Mouse (Mus musculus) midbrain, embryonic 14.5 days (tissue): ENCODE measurements around the gene Mrgprh. TPM values are rescaled to one million over a fixed set of nuclear protein-coding genes. Genes with fewer than 3 reads are reported as not detected.

Source experiments
- ATAC-seq: fragments of 200-750 bp; cut with Nextera tagmentation; 2 replicates; pipeline ENCODE4 v1.8.0; 2017; ENCODE audit warnings: moderate number of reproducible peaks, moderate library complexity; ENCODE audit not compliant: low FRiP score, low TSS enrichment
- DNase-seq: peaks from one replicate; pipeline ENCODE4 v3.0.0-alpha.2; 2015
- H3K27ac ChIP-seq: fragments of 300-500 bp; sonication (generic); replicated peaks from 2 replicates; pipeline ENCODE4 v1.5.1; 2014; ENCODE audit warnings: mild to moderate bottlenecking, low read depth, low read length, moderate library complexity
- H3K27me3 ChIP-seq: fragments of 300-500 bp; sonication (generic); 2 replicates; pipeline ENCODE4 v1.6.1; 2014; ENCODE audit warnings: low read length, control low read depth, mixed read lengths; ENCODE audit not compliant: control insufficient read depth, insufficient read depth
- H3K36me3 ChIP-seq: fragments of 300-500 bp; sonication (generic); 2 replicates; pipeline ENCODE4 v1.6.1; 2014; ENCODE audit warnings: low read length, control low read depth; ENCODE audit not compliant: control insufficient read depth, insufficient read depth
- H3K4me1 ChIP-seq: fragments of 300-500 bp; sonication (generic); 2 replicates; pipeline ENCODE4 v1.6.1; 2014; ENCODE audit warnings: mild to moderate bottlenecking, antibody characterized with exemption, low read length, control low read depth; ENCODE audit not compliant: control insufficient read depth, insufficient read depth
- H3K4me2 ChIP-seq: fragments of 300-500 bp; sonication (generic); 2 replicates; pipeline ENCODE4 v1.6.1; 2014; ENCODE audit warnings: mild to moderate bottlenecking, low read length, moderate library complexity
- H3K4me3 ChIP-seq: fragments of 300-500 bp; sonication (generic); replicated peaks from 2 replicates; pipeline ENCODE4 v1.5.1; 2014; ENCODE audit warnings: low read depth, low read length
- H3K9ac ChIP-seq: fragments of 300-500 bp; sonication (generic); replicated peaks from 2 replicates; pipeline ENCODE4 v1.6.1; 2014; ENCODE audit warnings: mild to moderate bottlenecking, low read length, moderate library complexity
- H3K9me3 ChIP-seq: fragments of 300-500 bp; sonication (generic); 2 replicates; pipeline ENCODE4 v1.6.1; 2016; ENCODE audit warnings: low read length, control low read depth, mixed read lengths; ENCODE audit not compliant: control insufficient read depth
- WGBS: fragments of 180-500 bp; shearing (Covaris S2); extraction: QIAGEN DNeasy Blood & Tissue Kit; methylation state at CpG from one replicate; pipeline ENCODE4 v1.1.7; 2014; 5-methylcytosine and 5-hydroxymethylcytosine counted together
- polyA plus RNA-seq: library from polyadenylated mRNA; unstranded; fragments of >200 nt; fragmentation: Nextera tagmentation; extraction: Ambion mirVana; gene quantifications from 2 replicates; pipeline ENCODE4 v1.2.1, GENCODE M21; 2014

Gene Mrgprh
- polyA plus RNA-seq, 1 experiment from 2014 or later, result not detected

DNA sequence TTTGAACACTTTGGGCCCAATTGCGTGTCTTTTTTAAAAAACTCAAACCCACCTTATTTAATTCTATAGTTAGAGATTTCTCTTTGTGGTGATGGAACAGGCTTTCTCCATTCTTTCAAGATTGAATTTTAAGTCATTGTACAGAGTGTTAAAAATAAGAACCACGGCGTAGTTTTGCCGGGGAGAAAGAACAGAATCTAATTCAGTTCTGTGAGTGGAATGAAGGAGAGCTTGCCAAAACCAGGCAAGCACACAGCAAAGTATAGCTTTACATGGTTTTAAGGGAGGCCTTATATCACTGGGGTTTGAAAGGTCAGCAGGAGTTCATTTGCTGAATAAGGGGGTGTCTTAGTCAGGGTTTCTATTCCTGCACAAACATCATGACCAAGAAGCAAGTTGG lies 31.3 kb upstream of the Mrgprh start:
- DNase-seq, result no peak
- H3K27me3 ChIP-seq, result no peaks in the 10 kb centered on the region
- no peak overlapping the region for H3K4me2 ChIP-seq
- H3K9ac ChIP-seq, result no peak overlapping the region
- no peak overlapping the region for H3K4me3 ChIP-seq
- no peaks in the 10 kb centered on the region for H3K4me1 ChIP-seq
- no peaks in the 10 kb centered on the region for H3K9me3 ChIP-seq
- no peak for ATAC-seq
- WGBS, result 96% methylated on average over 4 of the region's 4 CpGs
- H3K27ac ChIP-seq, result no peak overlapping the region
- H3K36me3 ChIP-seq, result no peaks in the 10 kb centered on the region

DNA sequence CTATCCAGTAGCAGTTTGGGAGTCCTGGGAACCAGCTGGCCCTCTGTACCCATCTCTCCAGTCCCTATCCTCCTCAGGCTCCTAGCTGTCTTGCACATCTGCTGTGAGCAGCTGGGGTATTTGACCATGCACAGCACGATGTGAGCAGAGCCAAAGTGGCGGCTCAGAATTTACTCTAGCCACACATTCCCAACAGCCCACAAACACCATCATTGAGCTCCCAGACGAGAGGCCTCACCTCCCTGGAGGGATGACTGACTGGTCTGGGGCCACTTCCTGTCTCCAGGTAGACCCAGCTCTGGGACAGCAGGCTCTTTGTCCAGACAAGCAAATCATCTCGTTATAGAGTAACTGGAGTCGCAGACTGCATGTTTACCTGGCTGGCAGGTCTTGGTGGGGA lies 30.0 kb upstream of the Mrgprh start:
- Histone ChIP-seq H3K4me3 (no peak overlapping the region), H3K9ac (no peak overlapping the region), H3K27ac (no peak overlapping the region), H3K4me1 (no peaks in the 10 kb centered on the region), H3K9me3 (no peaks in the 10 kb centered on the region), H3K4me2 (no peak overlapping the region), H3K27me3 (no peaks in the 10 kb centered on the region), H3K36me3 (no peaks in the 10 kb centered on the region)
- 59% methylated on average over 5 of the region's 5 CpGs for WGBS
- ATAC-seq (no peak), DNase-seq (no peak)

DNA sequence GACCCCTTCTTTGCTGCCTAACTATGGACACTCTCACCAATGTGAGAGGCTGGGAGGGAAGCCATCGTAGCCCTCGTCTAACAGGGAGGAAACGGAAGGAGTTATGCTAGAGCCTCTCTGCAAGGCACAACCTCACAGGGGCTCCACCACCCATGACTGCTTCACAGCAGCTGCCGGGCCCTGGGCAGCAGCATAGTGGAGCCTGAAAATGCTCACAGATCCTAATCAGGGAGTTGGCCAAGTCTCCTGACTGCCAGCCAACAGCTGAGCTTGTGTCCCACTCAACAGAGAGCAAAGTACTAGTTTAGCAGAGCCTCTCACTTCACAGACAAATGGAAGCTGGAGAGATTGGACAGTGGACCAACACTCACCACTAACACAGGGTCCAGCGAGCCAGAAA lies 29.4 kb upstream of the Mrgprh start:
- no peaks in the 10 kb centered on the region for H3K9me3 ChIP-seq
- no peak overlapping the region for H3K4me2 ChIP-seq
- 80% methylated on average over 5 of the region's 5 CpGs for WGBS
- no peaks in the 10 kb centered on the region for H3K27me3 ChIP-seq
- H3K4me1 ChIP-seq, result no peaks in the 10 kb centered on the region
- ATAC-seq (no peak), DNase-seq (no peak)
- H3K4me3 ChIP-seq, result no peak overlapping the region
- H3K36me3 ChIP-seq, result no peaks in the 10 kb centered on the region
- no peak overlapping the region for H3K27ac ChIP-seq
- H3K9ac ChIP-seq, result no peak overlapping the region

DNA sequence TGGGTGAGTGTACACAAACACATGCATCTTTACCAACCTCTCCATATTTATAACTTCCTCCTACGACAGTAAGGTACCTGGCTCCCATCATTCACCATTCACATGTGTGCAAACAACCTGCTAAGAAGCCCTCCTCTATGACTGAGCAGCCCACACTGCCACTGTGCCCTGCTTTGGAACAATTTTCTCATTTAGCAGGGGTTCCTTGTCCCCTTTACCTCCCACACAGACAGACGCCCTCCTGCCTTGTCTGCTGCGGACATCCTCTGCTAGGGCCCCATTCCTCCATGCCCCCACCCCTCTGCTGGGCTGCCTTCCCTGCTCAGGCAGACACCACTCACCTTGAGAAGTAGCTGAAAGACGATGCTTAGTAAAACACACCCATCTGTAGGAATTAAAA lies 28.1 kb upstream of the Mrgprh start:
- Histone ChIP-seq H3K4me1 (no peaks in the 10 kb centered on the region), H3K27me3 (no peaks in the 10 kb centered on the region), H3K9me3 (no peaks in the 10 kb centered on the region), H3K27ac (no peak overlapping the region), H3K4me3 (no peak overlapping the region), H3K4me2 (no peak overlapping the region), H3K9ac (no peak overlapping the region), H3K36me3 (no peaks in the 10 kb centered on the region)
- DNase-seq (no peak), ATAC-seq (no peak)
- 66% methylated on average over 4 of the region's 4 CpGs for WGBS

DNA sequence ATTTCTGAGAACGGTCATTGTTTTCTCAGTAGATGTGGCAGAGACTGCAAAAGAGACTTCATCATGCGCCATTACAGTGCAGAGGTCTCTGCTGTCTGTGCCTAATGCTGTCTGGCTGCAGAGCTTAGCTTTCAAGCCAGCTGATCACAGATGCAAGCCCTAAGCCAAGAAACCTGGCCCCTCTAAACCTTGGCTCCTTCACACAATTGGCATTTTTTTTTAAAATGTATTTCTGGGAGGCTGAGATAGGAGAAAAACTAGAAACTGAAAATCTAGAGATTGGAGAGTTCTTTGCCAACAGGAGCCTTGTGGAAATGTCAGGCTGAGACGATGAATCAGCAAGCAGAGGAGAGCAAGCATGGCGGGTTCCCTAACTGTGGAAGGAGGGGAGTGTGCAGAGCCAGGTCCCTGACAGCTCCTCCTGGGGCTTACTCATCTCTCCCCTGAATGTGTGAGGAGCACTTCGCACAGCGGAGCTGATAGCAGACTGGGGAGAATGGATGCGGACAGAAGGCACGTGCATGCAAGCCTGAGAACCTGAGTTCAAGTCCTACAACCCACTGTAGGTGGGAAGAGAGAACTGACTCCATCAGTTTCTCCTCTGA lies 26.0 kb upstream of the Mrgprh start:
- WGBS, result 88% methylated on average over 8 of the region's 8 CpGs
- Histone ChIP-seq H3K4me3 (no peak overlapping the region), H3K9ac (no peak overlapping the region), H3K9me3 (no peaks in the 10 kb centered on the region), H3K4me1 (no peaks in the 10 kb centered on the region), H3K36me3 (no peaks in the 10 kb centered on the region), H3K27me3 (no peaks in the 10 kb centered on the region), H3K27ac (no peak overlapping the region), H3K4me2 (no peak overlapping the region)
- ATAC-seq (no peak), DNase-seq (no peak)

DNA sequence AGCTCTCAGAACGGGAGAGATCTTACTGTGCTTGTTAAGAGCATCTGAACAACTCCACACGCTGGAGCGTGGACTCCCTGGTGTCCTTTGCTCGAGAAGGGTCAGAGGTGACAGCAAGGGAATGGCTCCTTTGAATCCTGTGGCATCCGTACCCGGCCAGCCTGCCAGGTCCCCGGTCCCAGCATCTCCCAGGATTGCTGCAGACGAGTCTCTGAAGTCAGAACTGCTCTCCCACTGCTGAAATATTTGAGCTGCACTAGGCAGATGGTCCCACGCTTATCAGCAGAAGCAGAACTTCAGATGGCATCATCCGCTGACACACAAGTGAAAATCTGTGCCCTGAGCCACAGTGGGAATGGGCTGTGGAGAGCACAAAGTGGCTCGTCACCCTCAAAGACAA lies 24.1 kb upstream of the Mrgprh start:
- no peak for DNase-seq
- no peak overlapping the region for H3K4me2 ChIP-seq
- no peaks in the 10 kb centered on the region for H3K36me3 ChIP-seq
- H3K27ac ChIP-seq, result no peak overlapping the region
- no peak overlapping the region for H3K9ac ChIP-seq
- no peaks in the 10 kb centered on the region for H3K9me3 ChIP-seq
- no peaks in the 10 kb centered on the region for H3K27me3 ChIP-seq
- no peak for ATAC-seq
- no peaks in the 10 kb centered on the region for H3K4me1 ChIP-seq
- H3K4me3 ChIP-seq, result no peak overlapping the region
- WGBS, result 63% methylated on average over 11 of the region's 11 CpGs

DNA sequence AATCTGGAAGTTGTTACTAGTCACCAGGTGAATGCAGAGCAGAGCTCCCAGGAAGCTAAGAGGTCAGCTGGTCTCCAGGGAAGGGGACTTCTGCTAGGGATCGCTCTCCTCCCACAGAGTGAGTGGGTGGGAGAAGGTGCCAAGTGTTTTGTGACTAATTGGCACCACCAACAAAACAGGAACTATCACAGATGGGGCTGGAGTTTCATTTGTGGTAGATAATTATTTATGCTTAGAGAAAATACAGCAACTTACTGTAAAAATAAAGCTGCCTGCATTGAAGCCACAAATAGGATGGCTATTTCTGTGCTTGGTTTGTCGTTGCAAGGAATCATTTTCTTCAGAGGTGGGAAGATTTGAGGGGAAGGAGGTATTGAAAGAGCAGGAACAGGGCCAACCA lies 22.0 kb upstream of the Mrgprh start:
- Histone ChIP-seq H3K27me3 (no peaks in the 10 kb centered on the region), H3K36me3 (no peaks in the 10 kb centered on the region), H3K27ac (no peak overlapping the region), H3K4me3 (no peak overlapping the region), H3K9me3 (no peaks in the 10 kb centered on the region), H3K9ac (no peak overlapping the region), H3K4me1 (no peaks in the 10 kb centered on the region), H3K4me2 (no peak overlapping the region)
- DNase-seq (no peak), ATAC-seq (no peak)
- 74% methylated on average over 2 of the region's 2 CpGs for WGBS

DNA sequence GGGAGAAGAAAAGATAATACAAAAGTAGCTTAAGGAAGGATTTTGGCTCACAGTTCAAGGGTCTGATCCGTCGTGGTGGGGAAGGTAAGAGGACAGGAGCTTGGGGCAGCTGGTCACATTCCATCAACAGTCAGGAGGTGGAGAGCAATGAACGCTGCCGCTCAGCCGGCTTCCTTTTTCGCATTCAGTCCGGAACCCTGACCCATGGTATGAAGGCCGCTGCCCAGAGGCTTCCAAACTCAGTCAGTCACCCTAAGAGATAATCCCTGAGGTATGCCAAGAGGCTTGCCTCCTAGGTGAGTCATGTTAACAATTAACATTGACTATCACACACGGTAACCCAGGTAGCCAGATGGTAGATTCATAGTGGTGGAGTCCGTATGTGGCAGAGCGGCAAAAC lies 21.4 kb upstream of the Mrgprh start:
- WGBS, result 92% methylated on average over 11 of the region's 11 CpGs
- Histone ChIP-seq H3K9me3 (no peaks in the 10 kb centered on the region), H3K9ac (no peak overlapping the region), H3K27ac (no peak overlapping the region), H3K27me3 (no peaks in the 10 kb centered on the region), H3K4me2 (no peak overlapping the region), H3K4me1 (no peaks in the 10 kb centered on the region), H3K36me3 (no peaks in the 10 kb centered on the region), H3K4me3 (no peak overlapping the region)
- ATAC-seq (no peak), DNase-seq (no peak)

DNA sequence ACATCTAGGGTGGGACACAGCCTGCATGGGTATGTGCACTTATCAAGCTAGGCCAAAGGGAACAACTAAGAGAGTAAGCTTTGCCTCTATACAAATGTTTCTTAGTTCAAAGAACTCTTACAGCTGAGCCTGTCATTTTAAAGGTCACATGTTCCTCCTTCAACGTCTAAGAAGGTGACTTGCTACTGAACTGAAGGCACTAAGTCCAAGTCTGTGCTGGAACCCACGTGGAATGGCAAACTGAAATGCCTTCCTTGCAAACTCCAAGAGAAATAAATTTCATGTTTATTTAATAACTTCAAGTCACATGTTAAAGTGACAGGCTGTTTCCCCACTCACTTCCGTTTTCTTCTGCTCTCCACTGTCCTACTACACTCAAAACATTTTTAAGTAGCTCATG lies 18.4 kb upstream of the Mrgprh start:
- 66% methylated on average over 3 of the region's 3 CpGs for WGBS
- no peak for ATAC-seq
- no peaks in the 10 kb centered on the region for H3K4me1 ChIP-seq

More for the DNA sequence above, 18.4 kb upstream of the Mrgprh start:
- no peak for DNase-seq
- Histone ChIP-seq H3K27ac (no peak overlapping the region), H3K9me3 (no peaks in the 10 kb centered on the region), H3K4me3 (no peak overlapping the region), H3K4me2 (no peak overlapping the region), H3K36me3 (no peaks in the 10 kb centered on the region), H3K9ac (no peak overlapping the region), H3K27me3 (no peaks in the 10 kb centered on the region)
